Comparison of ENCODE assay signal across 8 mouse cellular contexts in the genomic region with DNA sequence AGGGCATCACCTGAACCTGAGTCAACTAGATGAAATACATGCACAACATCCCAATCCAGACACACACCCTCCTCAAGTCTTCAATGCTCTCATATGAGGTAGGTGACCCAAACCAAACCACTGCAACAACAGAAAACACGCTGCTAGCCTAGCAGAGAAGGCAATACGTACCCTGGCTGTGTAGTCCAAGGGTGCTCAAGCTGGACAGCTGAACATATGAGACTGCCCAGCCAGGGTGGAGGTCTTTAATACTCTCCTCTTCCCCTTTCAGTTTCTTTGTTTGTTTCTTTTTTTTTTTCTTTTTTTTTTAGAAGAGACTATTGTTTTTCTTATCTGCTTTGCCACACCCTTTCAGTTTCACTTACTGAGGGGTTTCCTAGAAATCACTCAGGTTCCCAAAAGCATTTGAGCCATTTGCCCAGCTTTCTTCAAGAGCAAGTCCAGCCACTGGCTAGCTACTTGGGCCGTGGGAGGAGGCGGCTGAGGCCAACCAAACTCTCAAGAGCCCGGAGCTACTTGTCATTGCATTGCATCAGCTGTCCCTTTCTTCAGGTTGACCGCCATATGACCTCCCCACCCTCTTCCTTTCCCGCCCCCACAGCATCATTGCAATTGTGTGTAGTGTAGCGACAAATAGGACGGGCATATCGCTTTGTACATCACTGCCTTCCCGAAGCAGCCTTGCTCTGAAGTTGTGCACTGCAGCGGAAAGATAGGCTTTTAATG. TPM values are rescaled to one million over a fixed set of nuclear protein-coding genes. Genes with fewer than 3 reads are reported as not detected.
DNase-seq lines count a peak whose midpoint lies in the region; ATAC-seq and TF ChIP-seq lines count a peak whose summit lies in the region.

Gene Wdr25 (plus strand): TSS at position 643 of the 726 bp plus-strand sequence.

- no peak for TF ChIP-seq CTCF in E14TG2a.4 (conservative IDR thresholded peaks at IDR 0.05; ENCODE audit: low read length)

- H3K4me3 ChIP-seq in E14TG2a.4 (replicated peaks; ENCODE audit: low read length), result peak within 1 kb of the TSS; percentile 97
- H3K4me3 ChIP-seq in forebrain, embryonic 12.5 days (replicated peaks), result peak within 1 kb of the TSS; percentile 93
- H3K4me3 ChIP-seq in lung, embryonic 16.5 days (ENCODE audit: low read length), result peak within 1 kb of the TSS; percentile 64
- peak within 1 kb of the TSS; percentile 94 for H3K4me3 ChIP-seq in stomach, embryonic 14.5 days (ENCODE audit: low read depth, low read length)

- peaks cover 38% of the 10 kb centered on the region for H3K4me1 ChIP-seq in E14TG2a.4 (replicated peaks; ENCODE audit: low read depth, low read length)
- H3K4me1 ChIP-seq in forebrain, embryonic 12.5 days, result peaks cover 22% of the 10 kb centered on the region
- H3K4me1 ChIP-seq in lung, embryonic 16.5 days (replicated peaks; ENCODE audit: control insufficient read depth, insufficient read depth, low read length), result peaks cover 16% of the 10 kb centered on the region
- peaks cover 7% of the 10 kb centered on the region; the same call in 1 of the 2 replicates for H3K4me1 ChIP-seq in stomach, embryonic 14.5 days (ENCODE audit: control insufficient read depth, insufficient read depth, low read length)

- H3K4me2 ChIP-seq in forebrain, embryonic 12.5 days, result peak within 1 kb of the TSS; percentile 88
- peak within 1 kb of the TSS; percentile 95 for H3K4me2 ChIP-seq in lung, embryonic 16.5 days (ENCODE audit: low read depth, low read length)
- peak within 1 kb of the TSS; percentile 92 for H3K4me2 ChIP-seq in stomach, embryonic 14.5 days (replicated peaks; ENCODE audit: low read depth, low read length)

- peak within 1 kb of the TSS; percentile 81 for H3K9ac ChIP-seq in forebrain, embryonic 12.5 days
- H3K9ac ChIP-seq in lung, embryonic 16.5 days (ENCODE audit: low read length), result peak within 1 kb of the TSS; percentile 84
- H3K9ac ChIP-seq in stomach, embryonic 14.5 days (replicated peaks; ENCODE audit: low read depth, low read length), result peak within 1 kb of the TSS; percentile 71

- peak; percentile 87 for DNase-seq in 416B (ENCODE audit: low read depth)
- DNase-seq in induced T-regulatory cell, adult 2 months (ENCODE audit: low read depth), result peak; percentile 81
- DNase-seq in ovary, postnatal 36 days (ENCODE audit: low spot score), result no peak
- no peak for DNase-seq in adrenal gland, adult (ENCODE audit: inconsistent age in 2 of 2, low spot score in 1 of 2)

- H3K27ac ChIP-seq in forebrain, embryonic 12.5 days, result no peak within 1 kb of the TSS
- H3K27ac ChIP-seq in lung, embryonic 16.5 days (ENCODE audit: low read length), result 0 out of 2 replicates have a peak within 1 kb of the TSS, but pooled peaks have one; percentile 8
- peak within 1 kb of the TSS; percentile 48 for H3K27ac ChIP-seq in stomach, embryonic 14.5 days (ENCODE audit: low read length)

- no peak for ATAC-seq in forebrain, embryonic 12.5 days (ENCODE audit: low FRiP score)
- ATAC-seq in lung, embryonic 16.5 days (ENCODE audit: low read depth), result no peak
- ATAC-seq in stomach, embryonic 14.5 days (ENCODE audit: insufficient number of reproducible peaks, insufficient read depth, low FRiP score, low read depth), result no peak

- no peaks in the 10 kb centered on the region for H3K27me3 ChIP-seq in E14TG2a.4 (ENCODE audit: insufficient read depth, low read length)
- H3K27me3 ChIP-seq in forebrain, embryonic 12.5 days, result no peaks in the 10 kb centered on the region
- H3K27me3 ChIP-seq in lung, embryonic 16.5 days (ENCODE audit: control insufficient read depth, insufficient read depth, low read depth, low read length), result no peaks in the 10 kb centered on the region
- no peaks in the 10 kb centered on the region for H3K27me3 ChIP-seq in stomach, embryonic 14.5 days (ENCODE audit: control insufficient read depth, insufficient read depth, low read length)

- H3K9me3 ChIP-seq in E14TG2a.4 (ENCODE audit: low read length), result no peaks in the 10 kb centered on the region
- H3K9me3 ChIP-seq in forebrain, embryonic 12.5 days, result no peaks in the 10 kb centered on the region
- no peaks in the 10 kb centered on the region for H3K9me3 ChIP-seq in lung, embryonic 16.5 days (ENCODE audit: control insufficient read depth, low read length)
- H3K9me3 ChIP-seq in stomach, embryonic 14.5 days (ENCODE audit: control insufficient read depth, low read depth, low read length), result no peaks in the 10 kb centered on the region

- WGBS in forebrain, embryonic 12.5 days, result 25% methylated on average over 12 of the region's 12 CpGs
- 16% methylated on average over 12 of the region's 12 CpGs for WGBS in lung, embryonic 16.5 days
- 19% methylated on average over 12 of the region's 12 CpGs for WGBS in stomach, embryonic 14.5 days

- H3K36me3 ChIP-seq in E14TG2a.4 (ENCODE audit: insufficient read depth, low read length), result peaks cover 53% of the 10 kb centered on the region
- H3K36me3 ChIP-seq in forebrain, embryonic 12.5 days (replicated peaks), result peaks cover 12% of the 10 kb centered on the region
- no peaks in the 10 kb centered on the region; the same call in 1 of the 2 replicates for H3K36me3 ChIP-seq in lung, embryonic 16.5 days (ENCODE audit: control insufficient read depth, insufficient read depth, low read length)
- H3K36me3 ChIP-seq in stomach, embryonic 14.5 days (ENCODE audit: control insufficient read depth, insufficient read depth, low read length), result peaks cover 6% of the 10 kb centered on the region

RNA-seq across cellular contexts. Expression of gene Wdr25, which starts in this region (rescaled TPM):
- polyA plus RNA-seq in forebrain, embryonic 12.5 days (2016; fragmentation: Nextera tagmentation; extraction: Ambion mirVana), result 7.2 and 7.6 TPM in 2 replicates
- polyA plus RNA-seq in lung, embryonic 16.5 days (2015; fragmentation: Nextera tagmentation; extraction: Ambion mirVana), result 7.7 and 10.9 TPM in 2 replicates
- polyA plus RNA-seq in stomach, embryonic 14.5 days (2014; fragmentation: Nextera tagmentation; extraction: Ambion mirVana), result 6.8 and 6.9 TPM in 2 replicates

Comparison
In these comparisons a context has a peak if more than half of its experiments do, and no peak if none do; other contexts are left out.
1. DNase-seq: peak in 416B (single experiment) and induced T-regulatory cell, adult 2 months (single experiment); none in ovary, postnatal 36 days (single experiment) and adrenal gland, adult (0 of 2).
2. Peak in every context shown above with its lines, with median percentiles within 50 percentile points of each other: H3K4me3 ChIP-seq, H3K4me2 ChIP-seq and H3K9ac ChIP-seq.